Mouse (Mus musculus): ENCODE results near the gene Dtx3.

DNA sequence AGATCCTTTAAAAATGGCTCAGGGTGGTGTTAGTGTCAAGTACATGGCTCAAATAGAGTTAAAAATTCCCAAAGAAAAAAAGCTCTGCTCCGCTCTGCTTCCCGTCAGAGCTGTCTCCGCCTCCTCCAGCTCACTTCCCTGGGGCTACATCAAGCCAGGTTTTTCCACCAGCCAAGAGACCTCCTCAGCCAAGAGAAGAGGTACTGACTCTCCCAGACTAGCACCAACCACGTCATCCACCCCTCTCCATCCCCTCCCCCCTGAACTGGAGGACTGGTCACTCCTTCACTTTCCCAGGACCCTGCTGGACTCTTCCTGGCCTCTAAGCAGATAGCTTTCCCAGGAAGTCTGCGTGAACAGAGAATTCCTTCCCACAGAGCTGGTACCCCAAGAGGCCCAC lies 864 bp upstream of the Dtx3 start:
- TF ChIP-seq CHD2 (IDR thresholded peaks at IDR 0.05; ENCODE audit: low read depth, low read length) (no peak), ZNF384 (IDR thresholded peaks at IDR 0.05; ENCODE audit: low read depth, low read length) (no peak)

Data from ES-E14 (cell line).